Comparison of ENCODE assay signal across 33 mouse cellular contexts in genomic region chr3:57523093-57523492, GRCm38 (mm10).
"Had no signal": no experiment of that assay in that cellular context is flagged by ENCODE, and none has a peak within 500 bp of the region (broad histone marks: within the 10 kb centered on the region; RNA-seq: fewer than 3 reads in every experiment).

No protein-coding gene starts in this region.

- H3K9ac ChIP-seq: heart, embryonic 12.5 days; heart, embryonic 13.5 days; heart, embryonic 15.5 days; hindbrain, embryonic 12.5 days; hindbrain, embryonic 13.5 days; hindbrain, embryonic 14.5 days; hindbrain, embryonic 15.5 days; intestine, embryonic 15.5 days; kidney, embryonic 15.5 days had no signal

- DNase-seq: heart, postnatal 10 days; heart, postnatal 14 days; heart, postnatal 4 days; kidney, adult 11 months; kidney, adult 18-20 months; kidney, adult 2 months; kidney, adult 8-10 months; kidney, adult 9 months; kidney, postnatal 10 days; kidney, postnatal 14 days; kidney, postnatal 25 days; kidney, postnatal 36 days; kidney, postnatal 4 days; layer of hippocampus, adult 9-11 months; layer of hippocampus, postnatal 36 days had no signal

- H3K27ac ChIP-seq: heart, embryonic 13.5 days; hindbrain, embryonic 10.5 days; hindbrain, embryonic 12.5 days; hindbrain, embryonic 13.5 days; hindbrain, embryonic 14.5 days; hindbrain, embryonic 15.5 days; hindbrain, postnatal 0 days; intestine, embryonic 15.5 days; kidney, embryonic 15.5 days; kidney, postnatal 0 days; layer of hippocampus, adult 2 months; left cerebral cortex, adult 2 months had no signal

- H3K27me3 ChIP-seq: heart, embryonic 12.5 days; heart, embryonic 13.5 days; heart, embryonic 15.5 days; hindbrain, embryonic 12.5 days; hindbrain, embryonic 13.5 days; hindbrain, embryonic 15.5 days; intestine, embryonic 15.5 days; kidney, embryonic 15.5 days had no signal

- H3K4me1 ChIP-seq: heart, embryonic 12.5 days; heart, embryonic 15.5 days; hindbrain, embryonic 10.5 days; hindbrain, embryonic 12.5 days; hindbrain, embryonic 13.5 days; hindbrain, embryonic 15.5 days; intestine, embryonic 15.5 days; kidney, embryonic 15.5 days had no signal

- H3K4me3 ChIP-seq: heart, embryonic 12.5 days; heart, embryonic 13.5 days; heart, embryonic 15.5 days; hindbrain, embryonic 10.5 days; hindbrain, embryonic 12.5 days; hindbrain, embryonic 13.5 days; hindbrain, embryonic 15.5 days; intestine, embryonic 15.5 days; kidney, embryonic 15.5 days; layer of hippocampus, adult 2 months; left cerebral cortex, adult 2 months had no signal

- ATAC-seq: hindbrain, embryonic 16.5 days; hindbrain, postnatal 0 days; inflammation-experienced regulatory T-cells, adult 6 months; intestine, embryonic 15.5 days; intestine, embryonic 16.5 days; intestine, postnatal 0 days had no signal

- H3K4me2 ChIP-seq: heart, embryonic 12.5 days; heart, embryonic 13.5 days; heart, embryonic 15.5 days; hindbrain, embryonic 12.5 days; hindbrain, embryonic 13.5 days; hindbrain, embryonic 14.5 days; hindbrain, embryonic 15.5 days; intestine, embryonic 15.5 days; kidney, embryonic 15.5 days had no signal

- H3K36me3 ChIP-seq: hindbrain, embryonic 12.5 days; hindbrain, embryonic 13.5 days; hindbrain, embryonic 15.5 days; intestine, embryonic 15.5 days had no signal

- H3K9me3 ChIP-seq: heart, embryonic 12.5 days; hindbrain, embryonic 12.5 days; hindbrain, embryonic 15.5 days; intestine, embryonic 15.5 days had no signal
